Mouse (Mus musculus) 3T3-L1 (cell line): ENCODE results near the gene Asic2.

Experiments used
- DNase-seq: peaks from one replicate; pipeline ENCODE4 v3.0.0-alpha.2; 2015; ENCODE audit warnings: low read depth, low spot score

Asic2 gene

GRCm38 (mm10) chr11:81193856-81194255 is 774.4 kb downstream of the Asic2 start:
- peak; percentile 6 for DNase-seq

GRCm38 (mm10) chr11:81192155-81192554 is 776.1 kb downstream of the Asic2 start:
- no peak for DNase-seq

GRCm38 (mm10) chr11:81189103-81189502 is 779.2 kb downstream of the Asic2 start:
- DNase-seq, result no peak

DNA sequence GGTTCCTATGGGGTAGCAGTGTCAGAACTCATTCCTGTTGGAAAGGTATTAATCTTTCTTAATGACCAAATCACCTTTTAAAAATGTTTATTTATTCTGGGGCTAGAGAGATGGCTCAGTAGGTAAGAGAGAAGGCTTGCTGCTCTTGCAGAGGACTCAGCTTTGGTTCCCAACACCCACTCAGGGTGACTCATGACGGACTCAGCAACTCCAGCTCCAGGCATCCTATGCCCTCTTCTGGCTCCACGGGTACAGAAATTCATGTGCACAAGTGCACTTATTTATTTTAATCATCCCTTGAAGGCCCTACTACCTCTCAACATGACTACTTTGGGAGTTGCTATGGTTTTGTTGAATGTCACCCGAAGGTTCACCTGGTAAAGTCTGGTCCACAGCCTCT is 780.4 kb downstream of the Asic2 start:
- DNase-seq, result no peak

DNA sequence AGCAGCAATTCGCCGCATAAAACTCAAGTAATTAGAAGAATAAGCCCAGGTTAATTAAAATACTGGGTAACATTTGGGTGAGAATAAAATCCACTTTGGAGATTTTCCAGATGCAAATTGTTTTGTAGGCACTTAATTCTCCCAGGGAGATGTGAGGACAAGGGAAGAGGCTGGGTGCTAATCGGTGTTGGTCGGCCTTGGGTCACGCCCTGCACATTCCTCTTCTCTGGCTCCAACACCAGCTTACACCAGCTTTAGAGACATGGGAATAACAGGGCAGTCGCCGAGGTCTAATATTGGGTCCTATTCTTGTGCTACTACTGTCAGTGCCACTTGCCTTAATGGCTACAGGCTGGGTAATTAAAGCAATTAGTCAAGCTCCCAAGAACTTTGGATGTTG is 783.5 kb downstream of the Asic2 start:
- DNase-seq, result no peak

GRCm38 (mm10) chr11:81164890-81165289 is 803.4 kb downstream of the Asic2 start:
- no peak for DNase-seq

DNA sequence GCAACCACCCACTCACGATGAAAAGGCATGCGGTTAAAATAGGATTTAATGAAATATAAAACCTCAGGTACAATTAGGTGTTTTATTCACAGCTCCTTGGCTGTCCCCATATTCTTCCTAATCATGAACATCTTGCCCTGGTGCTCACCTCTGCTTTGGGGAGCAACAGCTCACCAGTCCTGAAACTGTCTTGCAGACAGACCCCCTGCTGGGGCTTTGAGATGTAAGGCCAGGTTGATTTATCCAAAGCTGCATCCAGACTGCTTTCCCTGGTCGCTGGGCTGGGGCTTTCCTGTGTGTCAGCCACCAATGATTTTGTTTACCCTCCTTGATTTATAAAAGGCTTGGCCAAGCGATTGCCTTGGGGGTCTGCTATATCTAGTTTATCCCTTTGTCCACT is 805.2 kb downstream of the Asic2 start:
- DNase-seq, result no peak

DNA sequence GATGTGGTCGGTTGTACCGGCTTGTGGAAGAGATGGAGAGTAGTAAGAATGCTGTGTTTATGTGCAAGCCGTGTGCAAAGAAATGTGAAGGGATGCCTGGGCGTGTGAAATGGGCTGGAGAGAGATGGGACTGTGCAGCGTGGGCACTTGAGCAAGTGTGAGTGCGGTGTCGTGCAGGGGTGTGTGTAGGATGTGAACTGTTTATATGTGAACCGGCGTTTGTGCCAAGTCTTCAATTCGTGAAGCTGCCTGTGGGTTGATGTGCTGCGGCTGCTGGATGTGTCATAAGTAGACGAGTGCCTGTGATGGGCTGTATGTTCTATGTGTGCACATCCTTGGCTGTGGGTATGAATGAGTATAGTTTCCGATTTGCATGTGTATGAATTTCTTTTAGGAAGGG is 814.4 kb downstream of the Asic2 start:
- no peak for DNase-seq

- DNase-seq, result no peak
Observed at GRCm38 (mm10) chr11:81153161-81153840, 815.0 kb downstream of the Asic2 start.

GRCm38 (mm10) chr11:81152460-81153160 is 815.6 kb downstream of the Asic2 start:
- no peak for DNase-seq

- no peak for DNase-seq
Observed at GRCm38 (mm10) chr11:81152021-81152385, 816.3 kb downstream of the Asic2 start.

GRCm38 (mm10) chr11:81151286-81152020 is 816.8 kb downstream of the Asic2 start:
- no peak for DNase-seq

GRCm38 (mm10) chr11:81150621-81151020 is 817.6 kb downstream of the Asic2 start:
- no peak for DNase-seq

DNA sequence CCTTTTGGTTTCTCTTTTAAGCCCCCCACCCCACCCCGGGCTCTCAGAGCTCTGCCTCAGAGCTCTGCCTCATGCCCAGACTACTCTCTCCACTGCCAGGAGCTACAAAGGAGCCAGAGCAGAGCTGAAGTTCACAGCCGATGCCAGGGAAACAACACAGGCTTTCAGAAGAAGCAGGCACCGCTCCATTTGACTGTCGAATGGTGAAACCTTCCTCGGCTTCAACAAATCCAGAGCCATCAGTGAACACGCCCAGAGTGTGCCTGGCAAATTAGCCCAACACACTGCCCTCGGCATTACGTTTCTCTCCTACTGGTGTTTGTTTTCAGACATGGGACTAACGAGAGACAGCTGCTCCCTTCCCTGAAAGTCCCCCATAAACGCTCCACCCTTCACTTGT is 819.8 kb downstream of the Asic2 start:
- DNase-seq, result no peak

DNA sequence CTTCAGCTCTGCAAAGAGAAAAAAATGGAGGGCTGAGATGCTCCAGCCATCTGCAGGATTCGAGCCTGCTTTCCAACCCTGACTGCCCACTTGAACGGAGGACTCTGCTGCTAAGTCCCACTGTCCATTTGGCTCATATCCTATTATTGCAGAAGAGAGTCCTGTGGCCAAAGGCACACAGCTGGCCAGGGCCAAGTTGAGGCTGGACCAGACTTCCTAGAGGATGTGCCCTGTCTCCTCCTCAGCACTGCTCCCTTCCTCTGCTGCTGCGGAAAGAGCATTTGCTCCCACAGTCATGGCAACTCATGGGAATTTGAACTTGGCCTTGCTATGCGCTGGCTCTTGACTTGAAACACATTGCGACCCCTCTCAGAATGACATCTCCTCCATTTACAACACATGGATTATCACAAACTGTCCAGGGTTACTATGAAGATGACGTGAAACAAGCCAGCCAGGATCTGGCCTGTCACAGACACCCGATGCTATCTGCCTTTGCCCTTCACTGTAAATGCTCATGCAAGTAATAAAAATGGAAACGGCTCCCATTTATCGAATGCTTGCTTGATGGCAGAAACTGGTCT is 821.6 kb downstream of the Asic2 start:
- no peak for DNase-seq

- no peak for DNase-seq
Observed at GRCm38 (mm10) chr11:81135141-81135540, 833.1 kb downstream of the Asic2 start.

DNA sequence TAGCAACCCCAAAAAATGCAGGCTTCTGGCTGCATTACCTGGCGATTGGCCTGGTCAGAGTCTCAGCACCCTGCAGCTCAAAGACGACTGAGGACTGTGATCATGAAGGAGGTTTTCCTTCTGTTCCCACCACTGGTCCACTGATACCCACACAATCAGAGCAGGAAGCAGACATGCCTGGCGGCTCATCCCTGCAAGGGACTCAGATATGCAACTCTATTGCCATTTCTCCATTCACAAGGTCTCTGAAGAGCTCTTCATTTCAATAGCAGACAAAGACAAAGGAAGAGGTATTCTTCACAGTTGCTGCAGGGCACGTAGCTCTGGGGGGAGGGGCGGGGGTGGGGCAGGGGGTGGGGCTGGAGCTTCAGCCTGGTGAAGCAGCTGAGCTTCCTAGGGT is 834.3 kb downstream of the Asic2 start:
- DNase-seq, result no peak

GRCm38 (mm10) chr11:81132669-81133068 is 835.6 kb downstream of the Asic2 start:
- DNase-seq, result no peak

GRCm38 (mm10) chr11:81124363-81124762 is 843.9 kb downstream of the Asic2 start:
- DNase-seq, result no peak

DNA sequence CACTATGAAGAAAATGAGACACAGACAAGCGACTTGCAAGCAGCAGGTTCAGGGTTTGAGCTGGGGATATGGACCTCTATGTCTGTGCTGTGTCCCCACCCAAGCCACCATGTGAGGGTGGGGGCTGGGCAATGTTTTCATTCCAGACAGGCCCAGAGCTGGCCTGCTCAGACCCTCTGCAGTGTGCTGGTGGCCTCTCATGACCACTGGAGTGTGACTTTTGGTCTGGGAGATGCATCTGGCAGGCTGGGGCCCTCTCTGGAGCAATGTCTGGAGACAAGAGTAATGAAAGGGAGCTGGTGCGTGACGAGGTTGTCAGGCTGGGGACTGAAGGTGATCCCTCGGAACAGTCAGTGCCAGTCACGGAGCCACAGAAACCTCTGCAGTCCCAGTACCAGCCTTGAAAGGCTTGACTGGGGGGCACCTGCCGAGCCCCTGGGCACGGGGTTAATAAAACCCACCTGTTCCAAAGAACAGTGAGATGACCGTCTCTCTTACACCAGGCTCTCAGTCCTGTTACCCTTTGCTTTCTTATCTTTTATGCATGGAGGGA is 848.2 kb downstream of the Asic2 start:
- no peak for DNase-seq

GRCm38 (mm10) chr11:81118055-81118454 is 850.2 kb downstream of the Asic2 start:
- no peak for DNase-seq

- DNase-seq, result peak; percentile 59
Observed at GRCm38 (mm10) chr11:81115666-81116065, 852.6 kb downstream of the Asic2 start.
